Mouse (Mus musculus) CH12.LX (cell line): ENCODE results near the gene A930009A15Rik. TPM values are rescaled to one million over a fixed set of nuclear protein-coding genes. Genes with fewer than 3 reads are reported as not detected.

ENCODE experiments used
- DNase-seq: peaks from one replicate; pipeline ENCODE4 v3.0.0-alpha.2; 2013; ENCODE audit errors: extremely low read depth
- H3K27ac ChIP-seq: 2 replicates; pipeline ENCODE4 v1.5.1; 2012; ENCODE audit warnings: low read depth, mild to moderate bottlenecking, control low read depth, moderate library complexity; ENCODE audit not compliant: insufficient read depth
- H3K27me3 ChIP-seq: replicated peaks from 2 replicates; pipeline ENCODE3; 2012; ENCODE audit warnings: inconsistent platforms
- H3K36me3 ChIP-seq, 2 experiments: replicated peaks in 1 of 2; 2 replicates each; pipeline versions ENCODE3 to v1.6.1; 2012; ENCODE audit warnings: inconsistent platforms in 1 of 2, low read length in 1 of 2, mild to moderate bottlenecking in 1 of 2, mixed read lengths in 1 of 2, moderate library complexity in 1 of 2; ENCODE audit not compliant: control insufficient read depth in 1 of 2, insufficient read depth in 1 of 2
- H3K4me1 ChIP-seq, 2 experiments: 2 replicates each; pipeline ENCODE4 v1.6.1; 2012; ENCODE audit warnings: inconsistent platforms in 1 of 2, moderate library complexity in 1 of 2; ENCODE audit not compliant: insufficient read depth in 2 of 2, control insufficient read depth in 1 of 2
- H3K4me2 ChIP-seq: 2 replicates; pipeline ENCODE4 v1.6.1; 2012; ENCODE audit warnings: low read depth, mild to moderate bottlenecking, control low read depth; ENCODE audit not compliant: poor library complexity, insufficient read depth, severe bottlenecking
- H3K4me3 ChIP-seq, 3 experiments: fragments of 150-350 bp in 1 of 3; sonication (generic) in 1 of 3; replicated peaks in 1 of 3; 2 replicates each; pipeline versions ENCODE3 to v1.5.1; 2011 to 2012; ENCODE audit warnings: low read depth in 2 of 3, low read length in 2 of 3, mild to moderate bottlenecking in 2 of 3, moderate library complexity in 2 of 3, control low read depth in 1 of 3, improper control_type of control experiment in 1 of 3, inconsistent platforms in 1 of 3, mixed read lengths in 1 of 3; ENCODE audit not compliant: poor library complexity in 1 of 3
- H3K79me2 ChIP-seq: replicated peaks from 2 replicates; pipeline ENCODE4 v1.6.1; 2012; ENCODE audit warnings: mild to moderate bottlenecking, moderate library complexity; ENCODE audit not compliant: control insufficient read depth, poor library complexity, insufficient read depth, severe bottlenecking; ENCODE audit errors: extremely low read depth
- H3K9ac ChIP-seq: 2 replicates; pipeline ENCODE4 v1.6.1; 2012; ENCODE audit warnings: low read depth, mild to moderate bottlenecking, control low read depth, moderate library complexity; ENCODE audit not compliant: insufficient read depth
- H3K9me3 ChIP-seq: replicated peaks from 2 replicates; pipeline ENCODE3; 2012; ENCODE audit warnings: low read length, inconsistent platforms, mixed read lengths
- BHLHE40 ChIP-seq: IDR thresholded peaks from 2 replicates; pipeline ENCODE4 v1.6.1; 2011; ENCODE audit warnings: mild to moderate bottlenecking, low read depth, low read length, improper control_type of control experiment
- CTCF ChIP-seq, 2 experiments: IDR thresholded peaks in 1 of 2; conservative IDR thresholded peaks in 1 of 2; 2 replicates each; pipeline ENCODE4 v1.5.1; 2011 to 2012; ENCODE audit warnings: low read depth in 2 of 2, low read length in 2 of 2, improper control_type of control experiment in 1 of 2, inconsistent platforms in 1 of 2, mild to moderate bottlenecking in 1 of 2, moderate library complexity in 1 of 2
- E2F4 ChIP-seq: IDR thresholded peaks from 2 replicates; pipeline ENCODE4 v1.6.1; 2011; ENCODE audit warnings: low read depth, low read length, improper control_type of control experiment; ENCODE audit not compliant: insufficient replicate concordance
- ELF1 ChIP-seq: IDR thresholded peaks from 2 replicates; pipeline ENCODE4 v1.6.1; 2014; ENCODE audit warnings: low read depth, mild to moderate bottlenecking, inconsistent platforms, low read length, improper control_type of control experiment
- EP300 ChIP-seq: IDR thresholded peaks from 2 replicates; pipeline ENCODE4 v1.6.1; 2011; ENCODE audit warnings: low read length, improper control_type of control experiment
- ETS1 ChIP-seq: conservative IDR thresholded peaks from 2 replicates; pipeline ENCODE4 v1.6.1; 2012; ENCODE audit warnings: low read depth, mild to moderate bottlenecking, inconsistent platforms, low read length, improper control_type of control experiment, moderate library complexity
- GABPA ChIP-seq: IDR thresholded peaks from 2 replicates; pipeline ENCODE4 v1.6.1; 2012; ENCODE audit warnings: low read depth, low read length, improper control_type of control experiment, inconsistent platforms; ENCODE audit not compliant: insufficient replicate concordance
- HCFC1 ChIP-seq: IDR thresholded peaks from 2 replicates; pipeline ENCODE4 v1.6.1; 2012; ENCODE audit warnings: low read depth, mild to moderate bottlenecking, inconsistent platforms, low read length, improper control_type of control experiment
- KAT2A ChIP-seq: IDR thresholded peaks from 2 replicates; pipeline ENCODE4 v1.6.1; 2012; ENCODE audit warnings: low read length, improper control_type of control experiment, inconsistent platforms; ENCODE audit not compliant: insufficient replicate concordance
- MAFK ChIP-seq: IDR thresholded peaks from 2 replicates; pipeline ENCODE4 v1.6.1; 2011; ENCODE audit warnings: low read length, improper control_type of control experiment; ENCODE audit not compliant: insufficient replicate concordance
- MEF2A ChIP-seq: IDR thresholded peaks from 2 replicates; pipeline ENCODE4 v1.6.1; 2014; ENCODE audit warnings: low read depth, mild to moderate bottlenecking, inconsistent platforms, low read length, improper control_type of control experiment, borderline replicate concordance
- MXI1 ChIP-seq: IDR thresholded peaks from 2 replicates; pipeline ENCODE4 v1.6.1; 2011; ENCODE audit warnings: mild to moderate bottlenecking, low read depth, low read length, improper control_type of control experiment
- MYC ChIP-seq: IDR thresholded peaks from 2 replicates; pipeline ENCODE4 v1.6.1; 2011; ENCODE audit warnings: low read depth, mild to moderate bottlenecking, improper control_type of control experiment, low read length
- NRF1 ChIP-seq: IDR thresholded peaks from 2 replicates; pipeline ENCODE4 v1.6.1; 2014; ENCODE audit warnings: low read depth, mild to moderate bottlenecking, inconsistent platforms, low read length, improper control_type of control experiment, moderate library complexity
- PAX5 ChIP-seq: IDR thresholded peaks from 2 replicates; pipeline ENCODE4 v1.6.1; 2012; ENCODE audit warnings: low read length, inconsistent platforms, mixed read lengths
- POLR2A ChIP-seq: IDR thresholded peaks from 2 replicates; pipeline ENCODE4 v1.6.1; 2011; ENCODE audit warnings: low read depth, mild to moderate bottlenecking, improper control_type of control experiment, low read length
- POLR2AphosphoS2 ChIP-seq: IDR thresholded peaks from 2 replicates; pipeline ENCODE4 v1.6.1; 2011; ENCODE audit warnings: low read depth, low read length, improper control_type of control experiment
- RAD21 ChIP-seq: IDR thresholded peaks from 2 replicates; pipeline ENCODE4 v1.6.1; 2011; ENCODE audit warnings: low read depth, mild to moderate bottlenecking, low read length, improper control_type of control experiment, moderate library complexity
- SMC3 ChIP-seq: IDR thresholded peaks from 2 replicates; pipeline ENCODE4 v1.6.1; 2011; ENCODE audit warnings: low read depth, low read length, improper control_type of control experiment
- TBP ChIP-seq: conservative IDR thresholded peaks from 2 replicates; pipeline ENCODE4 v1.6.1; 2011; ENCODE audit warnings: low read depth, low read length, improper control_type of control experiment
- UBTF ChIP-seq: IDR thresholded peaks from 2 replicates; pipeline ENCODE4 v1.6.1; 2012; ENCODE audit warnings: low read depth, mild to moderate bottlenecking, inconsistent platforms, low read length, improper control_type of control experiment, moderate library complexity
- USF1 ChIP-seq: IDR thresholded peaks from 2 replicates; pipeline ENCODE4 v1.6.1; 2014; ENCODE audit warnings: low read depth, mild to moderate bottlenecking, inconsistent platforms, low read length, improper control_type of control experiment
- USF2 ChIP-seq: conservative IDR thresholded peaks from 2 replicates; pipeline ENCODE4 v1.6.1; 2011; ENCODE audit warnings: low read depth, low read length, improper control_type of control experiment
- ZKSCAN1 ChIP-seq: IDR thresholded peaks from 2 replicates; pipeline ENCODE4 v1.6.1; 2012; ENCODE audit warnings: low read depth, inconsistent platforms, low read length, improper control_type of control experiment, borderline replicate concordance
- ZNF384 ChIP-seq: IDR thresholded peaks from 2 replicates; pipeline ENCODE4 v1.6.1; 2012; ENCODE audit warnings: low read depth, low read length, improper control_type of control experiment, inconsistent platforms
- dilution Hi-C: fragments of 300-500 bp; cut with MboI; formaldehyde crosslinking; loops from 2 replicates; pipeline ENCODE4 v1.14.3; 2020; ENCODE audit warnings: low sequenced_read_pairs; ENCODE audit not compliant: extremely low pct_unique_long_range_greater_than_20kb, extremely low pct_ligation_motif_present
- in situ Hi-C: fragments of 300-500 bp; cut with MboI; formaldehyde crosslinking; loops from 3 replicates; pipeline ENCODE4 v1.14.3; 2019; ENCODE audit warnings: low sequenced_read_pairs, low pct_ligation_motif_present, low pct_unique_long_range_greater_than_20kb, mixed read lengths
- polyA plus RNA-seq: library from polyadenylated mRNA; unstranded; fragments of >175 nt; gene quantifications from 2 replicates; pipeline ENCODE4 v1.2.1, GENCODE M21; 2012; ENCODE audit warnings: low read depth; ENCODE audit not compliant: insufficient read length
- total RNA-seq, 2 experiments: library from RNA; depleted of rRNA; stranded (reverse); fragments of 300-350 nt in 1 of 2; fragments of >200 nt in 1 of 2; gene quantifications; 2 replicates each; pipeline ENCODE4 v1.2.3; 2012 to 2014

A930009A15Rik gene
- total and polyA plus RNA-seq, 3 experiments, result not detected

DNA sequence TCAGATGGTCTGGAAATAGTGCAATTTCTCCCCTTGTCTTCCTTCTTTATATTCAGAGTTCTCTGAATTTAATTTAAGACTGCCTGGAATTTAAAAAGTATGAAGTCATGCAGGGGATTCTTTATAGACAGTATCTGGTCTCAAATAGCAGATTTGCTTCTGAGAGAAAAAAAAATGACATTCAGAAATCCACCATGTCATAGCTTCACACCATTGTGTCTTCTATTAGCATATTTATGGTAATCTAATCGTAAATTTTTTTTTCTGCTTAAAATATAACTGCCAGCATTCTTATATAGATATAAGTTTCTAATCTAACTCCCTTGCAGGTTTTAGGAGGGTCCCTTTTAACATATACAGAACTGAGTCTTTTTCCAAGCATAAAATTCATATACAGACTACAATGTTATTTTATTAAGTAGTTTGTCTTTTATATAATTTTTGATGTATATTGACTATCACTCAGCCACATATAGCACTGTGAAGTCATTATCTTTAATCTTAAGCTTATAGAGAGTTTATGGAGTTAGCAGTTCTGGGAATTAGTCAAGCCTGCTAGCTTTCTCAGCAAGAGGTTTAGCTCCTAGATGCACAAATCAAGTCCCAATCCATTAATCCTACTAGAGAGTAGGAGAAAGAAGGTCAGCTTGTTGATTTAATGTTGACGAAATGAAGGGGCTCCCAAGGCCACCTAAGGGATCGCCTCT is 2.1 kb downstream of the A930009A15Rik start:
- no peak for DNase-seq
- dilution Hi-C loops, result no loop called here

DNA sequence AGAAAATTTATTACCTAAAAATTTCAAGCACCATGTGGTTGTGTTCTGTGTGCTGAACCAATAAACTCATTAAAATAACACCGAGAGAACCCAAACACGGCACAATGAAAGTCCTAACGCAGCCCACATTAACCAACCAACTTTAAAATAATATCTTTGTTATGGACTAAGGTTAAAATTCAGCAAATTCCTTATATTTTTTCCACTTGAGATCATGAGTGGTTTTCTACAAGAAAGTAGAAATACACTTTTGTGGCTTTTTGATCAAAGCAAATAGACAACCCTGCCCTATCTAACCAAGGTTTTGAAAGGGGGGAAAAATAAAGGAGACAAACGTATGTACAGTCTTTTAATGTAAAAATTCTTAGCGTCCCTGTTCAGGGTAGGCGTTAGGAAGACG is 9.3 kb downstream of the A930009A15Rik start:
- no peak overlapping the region for H3K27ac ChIP-seq
- H3K27me3 ChIP-seq, result no peaks in the 10 kb centered on the region
- H3K9ac ChIP-seq, result no peak overlapping the region
- no peaks in the 10 kb centered on the region for H3K79me2 ChIP-seq
- H3K4me1 ChIP-seq, result peaks cover 0 to 10% of the 10 kb centered on the region in 2 experiments; a peak in 2 of 4 replicates
- TF ChIP-seq USF2 (no peak), MYC (no peak), HCFC1 (no peak), ZKSCAN1 (no peak), MXI1 (no peak), BHLHE40 (no peak), USF1 (no peak), SMC3 (no peak), ELF1 (no peak), MEF2A (no peak), MAFK (no peak), POLR2A (no peak), CTCF (conservative IDR thresholded peaks at IDR 0.05 in 1 of 2, IDR thresholded peaks at IDR 0.05 in 1 of 2; ENCODE audit: low read depth in 2 of 2, low read length in 2 of 2) (no peak), RAD21 (no peak), E2F4 (no peak), UBTF (no peak), NRF1 (no peak), PAX5 (no peak), TBP (no peak), EP300 (no peak)
- no peak for DNase-seq
- dilution Hi-C loops (no loop called here), in situ Hi-C loops (no loop called here)
- no peaks in the 10 kb centered on the region for H3K9me3 ChIP-seq
- H3K4me3 ChIP-seq, result no peak overlapping the region
- no peaks in the 10 kb centered on the region for H3K36me3 ChIP-seq
- no peak overlapping the region for H3K4me2 ChIP-seq

More for the DNA sequence above, 2.1 kb downstream of the A930009A15Rik start:
- Histone ChIP-seq H3K9me3 (no peaks in the 10 kb centered on the region), H3K4me3 (no peak overlapping the region), H3K27ac (no peak overlapping the region), H3K4me1 (no peaks in the 10 kb centered on the region), H3K79me2 (no peaks in the 10 kb centered on the region), H3K36me3 (no peaks in the 10 kb centered on the region), H3K9ac (no peak overlapping the region), H3K4me2 (no peak overlapping the region), H3K27me3 (no peaks in the 10 kb centered on the region)
- TF ChIP-seq E2F4 (no peak), POLR2A (no peak), GABPA (no peak), KAT2A (no peak), ETS1 (no peak), POLR2AphosphoS2 (no peak), TBP (no peak), ZNF384 (no peak), USF1 (no peak)
- in situ Hi-C loops, result no loop called here
